Mouse (Mus musculus): Measurements from ENCODE around the gene Galnt13. TPM values are rescaled to one million over a fixed set of nuclear protein-coding genes. Genes with fewer than 3 reads are reported as not detected.

Gene Galnt13
- polyA plus RNA-seq (2014; fragmentation: Nextera tagmentation; extraction: Ambion mirVana): 0.52 and 2.0 TPM in 2 replicates

GRCm38 (mm10) chr2:54435937-54436735 lies at the start of gene Galnt13:
TSS of gene Galnt13 (plus strand) at chr2:54436317.
- under 1% methylated on average over 69 of the region's 81 CpGs for WGBS
- no peaks in the 10 kb centered on the region for H3K36me3 ChIP-seq (ENCODE audit: control insufficient read depth, insufficient read depth, low read length)
- peak within 1 kb of the TSS; percentile 95 for H3K4me2 ChIP-seq (ENCODE audit: low read depth, severe bottlenecking)
- H3K4me1 ChIP-seq (ENCODE audit: control insufficient read depth, insufficient read depth, low read length): 0 out of 2 replicates have a peak, but pooled peaks cover 2% of the 10 kb centered on the region
- peak; percentile 88 for ATAC-seq (ENCODE audit: insufficient number of reproducible peaks, low FRiP score, low TSS enrichment, low read depth)
- H3K27ac ChIP-seq (replicated peaks; ENCODE audit: low read depth, low read length): no peak within 1 kb of the TSS
- DNase-seq (ENCODE audit: low spot score): peak; percentile 64
- peak within 1 kb of the TSS; percentile 27; the same call in 1 of the 2 replicates for H3K9ac ChIP-seq (ENCODE audit: low read length)
- peak within 1 kb of the TSS; percentile 51 for H3K4me3 ChIP-seq (ENCODE audit: low read depth, low read length)
- peaks cover 30% of the 10 kb centered on the region for H3K27me3 ChIP-seq (ENCODE audit: control insufficient read depth, insufficient read depth, low read length)
- H3K9me3 ChIP-seq (ENCODE audit: control insufficient read depth, low read length): no peaks in the 10 kb centered on the region

- Histone ChIP-seq H3K4me1 (ENCODE audit: control insufficient read depth, insufficient read depth, low read length) (no peaks in the 10 kb centered on the region), H3K4me3 (ENCODE audit: low read depth, low read length) (no peak overlapping the region), H3K4me2 (ENCODE audit: low read depth, severe bottlenecking) (no peak overlapping the region), H3K27ac (replicated peaks; ENCODE audit: low read depth, low read length) (no peak overlapping the region), H3K36me3 (ENCODE audit: control insufficient read depth, insufficient read depth, low read length) (no peaks in the 10 kb centered on the region), H3K9ac (ENCODE audit: low read length) (no peak overlapping the region), H3K27me3 (ENCODE audit: control insufficient read depth, insufficient read depth, low read length) (peaks cover 8% of the 10 kb centered on the region), H3K9me3 (ENCODE audit: control insufficient read depth, low read length) (no peaks in the 10 kb centered on the region)
- DNase-seq (ENCODE audit: low spot score): no peak
- whole genome bisulfite sequencing: 52% methylated on average over 2 of the region's 2 CpGs
- ATAC-seq (ENCODE audit: insufficient number of reproducible peaks, low FRiP score, low TSS enrichment, low read depth): no peak
Measured at GRCm38 (mm10) chr2:54431060-54431459, 5.1 kb upstream of the Galnt13 start.

GRCm38 (mm10) chr2:54435380-54435779 lies 737 bp upstream of the Galnt13 start:
- 50% methylated on average over 10 of the region's 10 CpGs for WGBS
- H3K27ac ChIP-seq (replicated peaks; ENCODE audit: low read depth, low read length): no peak overlapping the region
- no peak overlapping the region for H3K4me3 ChIP-seq (ENCODE audit: low read depth, low read length)
- no peak for ATAC-seq (ENCODE audit: insufficient number of reproducible peaks, low FRiP score, low TSS enrichment, low read depth)
- 0 out of 2 replicates have a peak, but pooled peaks cover 2% of the 10 kb centered on the region for H3K4me1 ChIP-seq (ENCODE audit: control insufficient read depth, insufficient read depth, low read length)
- H3K4me2 ChIP-seq (ENCODE audit: low read depth, severe bottlenecking): peak overlapping the region; percentile 95; the same call in 1 of the 2 replicates
- no peak for DNase-seq (ENCODE audit: low spot score)
- no peak overlapping the region for H3K9ac ChIP-seq (ENCODE audit: low read length)
- H3K27me3 ChIP-seq (ENCODE audit: control insufficient read depth, insufficient read depth, low read length): peaks cover 30% of the 10 kb centered on the region
- H3K36me3 ChIP-seq (ENCODE audit: control insufficient read depth, insufficient read depth, low read length): no peaks in the 10 kb centered on the region
- no peaks in the 10 kb centered on the region for H3K9me3 ChIP-seq (ENCODE audit: control insufficient read depth, low read length)

GRCm38 (mm10) chr2:54436736-54437500 lies 801 bp downstream of the Galnt13 start:
- peaks cover 30% of the 10 kb centered on the region for H3K27me3 ChIP-seq (ENCODE audit: control insufficient read depth, insufficient read depth, low read length)
- peak overlapping the region; percentile 51 for H3K4me3 ChIP-seq (ENCODE audit: low read depth, low read length)
- H3K9me3 ChIP-seq (ENCODE audit: control insufficient read depth, low read length): no peaks in the 10 kb centered on the region
- 2% methylated on average over 33 of the region's 42 CpGs for WGBS
- H3K36me3 ChIP-seq (ENCODE audit: control insufficient read depth, insufficient read depth, low read length): no peaks in the 10 kb centered on the region
- H3K9ac ChIP-seq (ENCODE audit: low read length): peak overlapping the region; percentile 27; the same call in 1 of the 2 replicates
- DNase-seq (ENCODE audit: low spot score) (peak; percentile 26), ATAC-seq (ENCODE audit: insufficient number of reproducible peaks, low FRiP score, low TSS enrichment, low read depth) (0 out of 2 replicates have a peak, but pooled peaks have one; percentile 32)
- peak overlapping the region; percentile 95 for H3K4me2 ChIP-seq (ENCODE audit: low read depth, severe bottlenecking)
- H3K27ac ChIP-seq (replicated peaks; ENCODE audit: low read depth, low read length): no peak overlapping the region
- 0 out of 2 replicates have a peak, but pooled peaks cover 2% of the 10 kb centered on the region for H3K4me1 ChIP-seq (ENCODE audit: control insufficient read depth, insufficient read depth, low read length)

DNA sequence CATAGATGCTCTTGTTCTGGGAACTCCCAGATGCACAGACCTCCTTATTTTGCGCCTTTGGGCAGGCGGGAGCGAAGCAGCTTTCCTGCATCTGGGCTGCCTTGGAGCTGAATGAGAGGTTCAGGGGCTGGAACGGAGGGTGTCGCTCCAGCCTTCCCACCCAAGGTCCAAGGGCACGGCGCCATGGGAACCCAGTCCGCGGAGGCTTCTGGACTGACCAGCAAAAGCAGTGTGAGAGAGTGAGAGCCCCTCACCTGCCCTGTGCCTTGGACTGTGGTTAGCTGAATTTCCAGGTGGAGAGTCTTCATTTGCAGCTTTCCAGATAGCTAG lies 1.3 kb downstream of the Galnt13 start:
- H3K27ac ChIP-seq (replicated peaks; ENCODE audit: low read depth, low read length): no peak overlapping the region
- H3K27me3 ChIP-seq (ENCODE audit: control insufficient read depth, insufficient read depth, low read length): peaks cover 30% of the 10 kb centered on the region
- no peaks in the 10 kb centered on the region for H3K36me3 ChIP-seq (ENCODE audit: control insufficient read depth, insufficient read depth, low read length)
- no peaks in the 10 kb centered on the region for H3K9me3 ChIP-seq (ENCODE audit: control insufficient read depth, low read length)
- peak overlapping the region; percentile 95; the same call in 1 of the 2 replicates for H3K4me2 ChIP-seq (ENCODE audit: low read depth, severe bottlenecking)
- ATAC-seq (ENCODE audit: insufficient number of reproducible peaks, low FRiP score, low TSS enrichment, low read depth) (no peak), DNase-seq (ENCODE audit: low spot score) (peak; percentile 21)
- 2% methylated on average over 9 of the region's 9 CpGs for WGBS
- no peak overlapping the region for H3K9ac ChIP-seq (ENCODE audit: low read length)
- H3K4me3 ChIP-seq (ENCODE audit: low read depth, low read length): peak overlapping the region; percentile 51; the same call in 1 of the 2 replicates
- 0 out of 2 replicates have a peak, but pooled peaks cover 2% of the 10 kb centered on the region for H3K4me1 ChIP-seq (ENCODE audit: control insufficient read depth, insufficient read depth, low read length)

- Histone ChIP-seq H3K4me2 (ENCODE audit: low read depth, severe bottlenecking) (no peak overlapping the region), H3K27ac (replicated peaks; ENCODE audit: low read depth, low read length) (no peak overlapping the region), H3K27me3 (ENCODE audit: control insufficient read depth, insufficient read depth, low read length) (peaks cover 4% of the 10 kb centered on the region), H3K4me1 (ENCODE audit: control insufficient read depth, insufficient read depth, low read length) (no peaks in the 10 kb centered on the region), H3K4me3 (ENCODE audit: low read depth, low read length) (no peak overlapping the region), H3K36me3 (ENCODE audit: control insufficient read depth, insufficient read depth, low read length) (no peaks in the 10 kb centered on the region), H3K9ac (ENCODE audit: low read length) (no peak overlapping the region), H3K9me3 (ENCODE audit: control insufficient read depth, low read length) (no peaks in the 10 kb centered on the region)
- ATAC-seq (ENCODE audit: insufficient number of reproducible peaks, low FRiP score, low TSS enrichment, low read depth): no peak
- DNase-seq (ENCODE audit: low spot score): no peak
- WGBS: 78% methylated on average over 9 of the region's 9 CpGs
Measured at GRCm38 (mm10) chr2:54442734-54443500, 6.8 kb downstream of the Galnt13 start.

- H3K9me3 ChIP-seq (ENCODE audit: control insufficient read depth, low read length): no peaks in the 10 kb centered on the region
- ATAC-seq (ENCODE audit: insufficient number of reproducible peaks, low FRiP score, low TSS enrichment, low read depth): peak; percentile 39; the same call in 1 of the 2 replicates
- no peak overlapping the region for H3K4me3 ChIP-seq (ENCODE audit: low read depth, low read length)
- no peaks in the 10 kb centered on the region for H3K27me3 ChIP-seq (ENCODE audit: control insufficient read depth, insufficient read depth, low read length)
- 44% methylated on average over 5 of the region's 5 CpGs for WGBS
- no peak overlapping the region for H3K9ac ChIP-seq (ENCODE audit: low read length)
- H3K27ac ChIP-seq (replicated peaks; ENCODE audit: low read depth, low read length): no peak overlapping the region
- H3K36me3 ChIP-seq (ENCODE audit: control insufficient read depth, insufficient read depth, low read length): no peaks in the 10 kb centered on the region
- H3K4me1 ChIP-seq (ENCODE audit: control insufficient read depth, insufficient read depth, low read length): no peaks in the 10 kb centered on the region
- H3K4me2 ChIP-seq (ENCODE audit: low read depth, severe bottlenecking): no peak overlapping the region
- peak; percentile 25 for DNase-seq (ENCODE audit: low spot score)
Measured at GRCm38 (mm10) chr2:54483426-54483825, 47.3 kb downstream of the Galnt13 start.

GRCm38 (mm10) chr2:54522989-54523388 lies 86.9 kb downstream of the Galnt13 start:
- 89% methylated on average over 3 of the region's 3 CpGs for WGBS

More at GRCm38 (mm10) chr2:54522989-54523388, 86.9 kb downstream of the Galnt13 start:
- Histone ChIP-seq H3K4me3 (ENCODE audit: low read depth, low read length) (no peak overlapping the region), H3K27ac (replicated peaks; ENCODE audit: low read depth, low read length) (no peak overlapping the region), H3K4me1 (ENCODE audit: control insufficient read depth, insufficient read depth, low read length) (no peaks in the 10 kb centered on the region), H3K9ac (ENCODE audit: low read length) (no peak overlapping the region), H3K36me3 (ENCODE audit: control insufficient read depth, insufficient read depth, low read length) (no peaks in the 10 kb centered on the region), H3K9me3 (ENCODE audit: control insufficient read depth, low read length) (no peaks in the 10 kb centered on the region), H3K4me2 (ENCODE audit: low read depth, severe bottlenecking) (no peak overlapping the region), H3K27me3 (ENCODE audit: control insufficient read depth, insufficient read depth, low read length) (no peaks in the 10 kb centered on the region)
- DNase-seq (ENCODE audit: low spot score) (no peak), ATAC-seq (ENCODE audit: insufficient number of reproducible peaks, low FRiP score, low TSS enrichment, low read depth) (no peak)

Measured in limb, embryonic 11.5 days (tissue).